Mouse (Mus musculus) small intestine, adult 2 months (tissue): ENCODE results near the gene Rundc3a.

ENCODE experiments used
- CTCF ChIP-seq: fragments of 200-500 bp; IDR thresholded peaks from 2 replicates; pipeline ENCODE4 v1.5.1; 2012; ENCODE audit warnings: low read depth, mild to moderate bottlenecking, control low read depth, inconsistent platforms, low read length, moderate library complexity, mixed read lengths; ENCODE audit not compliant: insufficient replicate concordance, insufficient read length; ENCODE audit errors: extremely low read depth
- POLR2A ChIP-seq: fragments of 200-500 bp; IDR thresholded peaks from 2 replicates; pipeline ENCODE4 v1.6.1; 2012; ENCODE audit warnings: low read depth, mild to moderate bottlenecking, control low read depth, inconsistent platforms, low read length, moderate library complexity

- no peak for TF ChIP-seq CTCF
- no peak for TF ChIP-seq POLR2A
Observed at GRCm38 (mm10) chr11:102436471-102436790, 43.2 kb downstream of the Rundc3a start.
